Mouse (Mus musculus) spleen, postnatal 0 days (tissue): ENCODE results near the gene Axdnd1. TPM values are rescaled to one million over a fixed set of nuclear protein-coding genes. Genes with fewer than 3 reads are reported as not detected.

Experiments
- polyA plus RNA-seq: library from polyadenylated mRNA; unstranded; fragments of >200 nt; fragmentation: Nextera tagmentation; extraction: Ambion mirVana; gene quantifications from 2 replicates; pipeline ENCODE4 v1.2.1, GENCODE M21; 2015

The Axdnd1 gene
- 0.22 and 0.42 TPM in 2 replicates for polyA plus RNA-seq

GRCm38 (mm10) chr1:156420671-156421297 is at the start of gene Axdnd1:
Gene Axdnd1, minus strand, starts transcription at chr1:156421159.

DNA sequence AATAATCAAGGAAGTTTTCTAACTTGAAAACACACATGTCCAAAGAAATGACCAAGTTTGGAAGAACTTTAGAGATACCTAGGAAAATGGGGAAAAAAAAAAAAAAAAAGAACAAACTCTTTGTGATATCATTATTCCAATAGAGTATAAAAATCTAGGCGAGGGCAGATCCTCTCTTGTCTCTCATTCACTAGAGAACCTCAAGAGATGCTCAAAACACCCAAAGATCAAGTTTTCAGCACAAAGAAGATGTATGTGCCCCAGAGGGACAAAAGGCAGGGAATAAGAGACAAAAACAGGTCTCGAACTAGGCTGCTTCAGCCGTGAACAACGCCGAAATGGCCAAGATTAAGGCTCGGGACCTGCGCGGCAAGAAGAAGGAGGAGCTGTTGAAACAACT is 55.2 kb downstream of the Axdnd1 start, which contains the start of gene Gm2000:
Gm2000 (plus strand) TSS at position 301 of the 400 bp plus-strand sequence.

GRCm38 (mm10) chr1:156310630-156311029 is 110.3 kb downstream of the Axdnd1 start, which contains the start of gene Nphs2:
Gene Nphs2, plus strand, starts transcription at chr1:156310727.

GRCm38 (mm10) chr1:156302911-156303749 is 117.8 kb downstream of the Axdnd1 start, which contains the start of gene Tdrd5:
Gene Tdrd5, minus strand, starts transcription at chr1:156303664.

Other genes with a start within 250 kb of the Axdnd1 start
- gene Fam163a, start 216.1 kb downstream of the Axdnd1 start, polyA plus RNA-seq = not detected in 2 replicates
- 0.11 and 0.19 TPM in 2 replicates for gene Tdrd5, start 117.5 kb downstream of the Axdnd1 start, polyA plus RNA-seq
- gene Nphs2, start 110.4 kb downstream of the Axdnd1 start, polyA plus RNA-seq = 0.13 TPM in 1 of 2 replicates, not detected in the other
- 718 and 777 TPM in 2 replicates for gene Gm2000, start 55.1 kb downstream of the Axdnd1 start, polyA plus RNA-seq
- 12.9 and 17.3 TPM in 2 replicates for gene Soat1, start 53.2 kb upstream of the Axdnd1 start, polyA plus RNA-seq
- gene Gm10031, start 102.9 kb upstream of the Axdnd1 start, polyA plus RNA-seq = 0.22 and 0.37 TPM in 2 replicates
- gene Abl2, start 137.6 kb upstream of the Axdnd1 start, polyA plus RNA-seq = 1.6 and 1.8 TPM in 2 replicates